Mouse (Mus musculus) thymus, adult 18-20 months (tissue): Measurements from ENCODE around the gene Olfr736.

Source experiments
- DNase-seq, 2 experiments: peaks; one replicate each; pipeline ENCODE4 v3.0.0; 2022; ENCODE audit warnings: mixed read lengths in 2 of 2

The Olfr736 gene

DNA sequence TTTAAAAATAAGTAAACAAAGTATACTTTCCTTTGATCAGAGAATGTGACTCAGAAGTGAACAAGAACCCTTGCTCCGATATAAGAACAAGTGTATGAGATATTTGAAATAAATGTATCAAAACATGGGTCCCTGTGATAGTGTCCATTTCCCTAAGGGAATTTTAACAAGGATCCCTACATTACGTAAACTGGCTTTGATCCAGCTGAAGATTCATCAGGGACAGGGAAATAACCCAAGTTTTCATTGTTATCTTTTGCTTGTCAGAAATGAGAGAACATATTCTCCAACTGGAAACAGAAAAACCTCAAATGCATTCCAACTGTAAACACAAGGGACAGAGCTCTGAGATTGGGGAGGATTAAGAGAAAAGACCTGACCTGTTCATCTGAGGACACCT, at the start of gene Olfr736:
Gene Olfr736, plus strand, starts transcription at position 301 of the 400 bp plus-strand sequence.
- DNase-seq, result no peak

DNA sequence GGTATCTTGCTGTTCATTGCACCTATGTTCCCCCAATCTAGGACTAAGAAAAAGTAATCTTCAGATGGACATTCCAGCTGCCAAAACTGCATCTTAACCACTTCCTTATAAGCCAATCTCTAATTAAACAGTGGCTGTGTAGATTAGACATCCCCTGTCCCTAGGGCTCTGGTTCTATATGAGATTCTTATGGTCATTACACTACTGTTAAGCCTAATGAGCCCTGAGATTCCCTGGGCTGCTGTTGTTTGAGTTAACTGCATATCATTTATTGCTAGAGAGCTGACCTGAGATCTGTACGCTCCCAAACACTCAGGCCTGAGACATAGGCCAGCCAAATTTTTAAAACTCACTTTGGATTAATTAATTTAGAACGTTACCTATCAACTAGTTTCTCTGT, 32.2 kb upstream of the Olfr736 start, which contains the start of gene Olfr735:
Gene Olfr735, minus strand, starts transcription at position 77 of the 400 bp plus-strand sequence.
- DNase-seq, result no peak

DNA sequence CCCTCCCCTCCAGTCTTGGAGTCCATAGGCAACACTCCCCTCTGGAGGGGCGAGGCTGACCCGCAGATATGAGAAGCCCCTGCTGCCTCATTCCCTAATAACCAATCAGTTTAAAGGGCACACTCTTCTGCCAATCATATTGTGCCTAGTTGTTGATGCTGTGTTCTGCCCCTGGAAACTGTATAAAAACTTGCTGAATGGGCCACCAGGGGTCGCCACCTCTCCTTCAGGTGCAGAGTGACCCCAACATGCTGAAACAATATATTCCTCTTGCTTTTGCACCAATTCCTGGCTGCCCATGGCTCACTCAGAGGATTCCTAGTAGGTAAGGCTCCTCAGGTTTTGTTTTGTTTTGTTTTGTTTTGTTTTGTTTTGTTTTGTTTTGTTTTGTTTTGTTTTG, 28.5 kb upstream of the Olfr736 start:
- DNase-seq, result no peak

DNA sequence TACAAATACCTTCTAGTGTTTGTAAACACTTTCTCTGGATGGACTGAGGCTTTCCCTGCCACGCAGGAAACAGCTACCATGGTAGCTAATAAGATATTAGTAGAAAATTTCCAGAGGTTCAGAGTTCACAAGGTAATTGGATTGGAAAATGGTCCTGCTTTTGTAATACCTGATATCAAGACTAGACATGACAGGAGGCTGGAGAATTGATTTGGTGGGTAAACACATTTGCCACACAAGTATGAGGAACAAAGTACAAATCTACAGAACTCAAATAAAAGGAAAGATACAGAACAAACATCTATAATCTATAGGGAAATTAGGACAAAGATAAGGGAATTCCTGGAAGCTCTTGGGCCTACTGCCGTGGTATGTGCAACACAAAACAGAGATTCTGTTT, 24.2 kb upstream of the Olfr736 start:
- no peak for DNase-seq

DNA sequence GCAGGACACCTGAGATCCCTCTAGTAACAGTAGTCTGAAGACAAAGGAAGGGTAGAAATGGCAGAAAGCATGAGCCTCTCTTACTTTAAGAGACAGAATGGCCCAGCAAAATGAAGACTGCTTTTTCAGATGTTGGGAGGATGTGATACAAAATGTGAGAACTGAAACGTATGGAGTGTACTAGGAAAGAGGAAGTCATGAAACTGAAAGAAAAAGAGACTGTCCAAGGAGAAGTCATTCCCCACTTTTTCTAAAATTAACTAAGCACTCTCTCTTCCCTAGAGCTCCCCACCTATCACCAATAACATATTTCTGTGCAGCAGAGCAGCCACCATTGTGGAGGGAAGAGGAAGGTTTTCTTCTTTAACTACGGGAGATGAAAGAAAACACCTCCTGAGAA, 23.4 kb upstream of the Olfr736 start, which contains the start of gene Tlr11:
Gene Tlr11, plus strand, starts transcription at position 322 of the 400 bp plus-strand sequence.
- no peak for DNase-seq

DNA sequence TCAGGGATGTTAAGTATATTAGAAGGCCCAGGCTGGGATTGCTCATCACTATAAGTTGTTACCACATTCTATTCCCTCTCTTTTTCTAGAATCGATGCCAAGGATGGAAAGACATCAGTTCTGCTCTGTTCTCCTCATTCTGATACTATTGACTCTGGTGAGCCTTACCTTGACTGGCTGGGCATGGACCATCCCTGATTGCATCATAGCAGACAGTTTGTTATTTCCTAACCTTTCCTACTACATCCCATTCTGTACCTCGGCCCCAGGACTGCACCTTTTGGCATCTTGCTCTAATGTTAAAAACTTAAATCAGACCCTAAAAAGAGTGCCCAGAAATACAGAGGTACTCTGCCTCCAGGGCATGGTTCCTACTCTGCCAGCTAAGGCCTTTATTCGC, 20.5 kb upstream of the Olfr736 start:
- DNase-seq, result no peak

DNA sequence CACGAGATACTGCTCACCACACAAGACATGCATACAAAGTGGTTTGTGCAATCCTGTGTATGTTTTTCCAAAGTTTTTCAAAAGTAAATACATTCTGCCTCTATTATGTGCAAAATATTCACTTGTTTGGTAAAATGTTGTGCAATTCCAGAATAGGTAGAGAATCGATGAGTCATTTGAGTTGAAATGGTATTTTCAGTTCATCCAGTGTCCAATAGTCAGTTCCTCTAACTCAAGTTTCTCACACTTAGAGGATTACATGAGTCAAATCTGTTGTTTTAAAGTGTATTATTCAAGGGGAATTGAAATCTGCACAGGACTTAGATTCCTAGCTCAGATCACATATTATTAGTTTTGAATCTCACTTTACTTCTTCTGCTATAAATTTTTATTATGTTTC, 17.4 kb upstream of the Olfr736 start:
- DNase-seq, result no peak

DNA sequence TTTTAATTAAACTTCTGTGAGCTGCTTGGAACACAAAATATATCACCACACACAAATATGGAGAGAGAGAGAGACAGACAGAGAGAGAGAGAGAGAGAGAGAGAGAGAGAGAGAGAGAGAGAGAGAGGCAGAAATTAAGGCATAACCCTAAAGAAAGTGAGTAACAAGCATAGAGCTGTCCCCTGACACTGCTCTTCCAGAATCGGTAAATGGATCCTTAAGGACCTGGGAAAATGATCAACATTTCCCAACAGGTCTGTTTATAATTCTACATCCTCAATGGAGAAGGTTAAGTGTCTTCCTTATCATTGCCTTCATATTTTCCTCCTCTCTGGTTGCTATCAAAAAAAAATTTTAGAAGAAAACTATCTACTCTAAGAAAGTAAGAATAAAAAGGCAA, 26.3 kb downstream of the Olfr736 start, which contains the start of gene Olfr738:
Gene Olfr738, plus strand, starts transcription at position 301 of the 400 bp plus-strand sequence.
- DNase-seq, result no peak

DNA sequence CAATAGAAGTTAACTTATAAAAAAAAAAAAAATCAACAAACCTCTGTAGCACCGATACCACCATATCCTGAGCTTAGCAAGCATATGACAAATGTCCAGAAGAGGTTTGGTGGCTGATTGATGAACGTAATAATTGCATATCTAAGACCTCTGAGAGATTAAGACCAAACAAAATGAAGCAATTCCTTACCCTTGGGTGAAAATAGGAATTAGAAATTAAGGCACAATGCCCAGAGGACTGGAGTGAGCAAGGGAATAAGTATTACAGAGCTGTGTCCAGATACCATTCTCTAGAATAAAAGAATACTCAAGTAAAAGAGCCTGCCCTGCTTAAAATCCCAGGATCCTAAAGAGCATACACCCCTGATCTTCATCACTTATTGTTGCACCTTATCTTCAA, 37.4 kb downstream of the Olfr736 start, which contains the start of gene Olfr739:
Gene Olfr739, plus strand, starts transcription at position 301 of the 400 bp plus-strand sequence.
- no peak for DNase-seq
